12 mouse cellular contexts compared by ENCODE assay signal in the genomic region with DNA sequence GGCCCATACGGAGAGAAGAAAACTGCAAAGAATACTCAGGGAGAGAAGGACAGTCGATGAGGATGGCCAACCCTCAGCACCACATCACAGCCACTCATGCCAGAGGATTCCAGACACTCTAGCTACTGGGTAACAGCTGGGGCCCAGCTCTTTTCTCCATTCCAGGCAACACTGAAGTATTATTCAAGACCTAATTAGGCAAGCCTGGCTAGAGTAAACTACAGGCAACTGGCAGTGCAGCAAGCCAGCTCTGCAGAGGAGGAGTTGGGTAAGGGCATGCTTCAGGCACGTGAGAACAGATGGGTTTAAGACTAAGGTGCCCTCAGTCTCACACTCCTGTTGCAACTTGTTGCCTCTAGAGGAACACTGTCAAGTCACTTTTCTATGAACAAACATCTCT.
DNase-seq lines count a peak whose midpoint lies in the region; ATAC-seq and TF ChIP-seq lines count a peak whose summit lies in the region.
"Had no signal": no experiment of that assay in that cellular context is flagged by ENCODE, and none has a peak within 500 bp of the region (broad histone marks: within the 10 kb centered on the region; RNA-seq: fewer than 3 reads in every experiment).

No protein-coding gene starts in this region.

- H3K4me1 ChIP-seq in forebrain, embryonic 14.5 days (ENCODE audit: control insufficient read depth, insufficient read depth, low read length), result peaks cover 39% of the 10 kb centered on the region
- H3K4me1 ChIP-seq in forebrain, embryonic 15.5 days, result peaks cover 60% of the 10 kb centered on the region
- H3K4me1 ChIP-seq: embryonic facial prominence, embryonic 12.5 days had no signal

- no peak overlapping the region for H3K27ac ChIP-seq in forebrain, embryonic 14.5 days (ENCODE audit: low read depth, low read length)
- no peak overlapping the region for H3K27ac ChIP-seq in forebrain, embryonic 15.5 days (replicated peaks)
- H3K27ac ChIP-seq: embryonic facial prominence, embryonic 12.5 days; macrophage had no signal

- no peaks in the 10 kb centered on the region for H3K27me3 ChIP-seq in forebrain, embryonic 14.5 days (replicated peaks; ENCODE audit: control insufficient read depth, insufficient read depth, low read length)
- no peaks in the 10 kb centered on the region for H3K27me3 ChIP-seq in forebrain, embryonic 15.5 days
- H3K27me3 ChIP-seq: embryonic facial prominence, embryonic 12.5 days had no signal

- H3K4me2 ChIP-seq in forebrain, embryonic 14.5 days (ENCODE audit: low read length), result no peak overlapping the region
- H3K4me2 ChIP-seq in forebrain, embryonic 15.5 days (replicated peaks), result no peak overlapping the region
- H3K4me2 ChIP-seq: embryonic facial prominence, embryonic 12.5 days had no signal

- H3K9me3 ChIP-seq in forebrain, embryonic 14.5 days (replicated peaks; ENCODE audit: control insufficient read depth, low read length), result no peaks in the 10 kb centered on the region
- no peaks in the 10 kb centered on the region for H3K9me3 ChIP-seq in forebrain, embryonic 15.5 days
- H3K9me3 ChIP-seq: embryonic facial prominence, embryonic 12.5 days had no signal

- TF ChIP-seq POLR2A in brain, embryonic 14.5 days (IDR thresholded peaks at IDR 0.05; ENCODE audit: borderline replicate concordance, extremely low read depth, insufficient read depth, insufficient read length, poor library complexity, severe bottlenecking), result no peak

- peak; percentile 60 for DNase-seq in forebrain, embryonic 14.5 days (ENCODE audit: low spot score)
- peak; percentile 56 for DNase-seq in layer of hippocampus, adult 9-11 months
- DNase-seq in layer of hippocampus, postnatal 25 days (ENCODE audit: extremely low spot score in 1 of 2, low spot score in 1 of 2), result no peak
- DNase-seq in brain, embryonic 14.5 days (ENCODE audit: low read depth), result peak; percentile 74
- peak; percentile 79 for DNase-seq in lung, postnatal 10 days
- DNase-seq in layer of hippocampus, adult 18-20 months (ENCODE audit: low spot score in 2 of 2), result no peak
- DNase-seq: right cerebral cortex, postnatal 4 days; thymus, adult 2 months had no signal

- peak; percentile 32; the same call in 1 of the 2 replicates for ATAC-seq in forebrain, embryonic 14.5 days
- ATAC-seq in forebrain, embryonic 15.5 days (replicated peaks), result no peak
- no peak for ATAC-seq in monocyte, adult 5-6 weeks (replicated peaks; ENCODE audit: insufficient number of reproducible peaks, low FRiP score, low TSS enrichment, poor library complexity, severe bottlenecking)

- H3K36me3 ChIP-seq in forebrain, embryonic 14.5 days (ENCODE audit: control insufficient read depth, insufficient read depth, low read length), result no peaks in the 10 kb centered on the region
- H3K36me3 ChIP-seq in forebrain, embryonic 15.5 days, result no peaks in the 10 kb centered on the region
- H3K36me3 ChIP-seq: embryonic facial prominence, embryonic 12.5 days had no signal

- 49% methylated on average over 3 of the region's 3 CpGs for WGBS in forebrain, embryonic 14.5 days
- WGBS in forebrain, embryonic 15.5 days, result 42% methylated on average over 3 of the region's 3 CpGs

- TF ChIP-seq CTCF in brain, embryonic 14.5 days (IDR thresholded peaks at IDR 0.05; ENCODE audit: borderline replicate concordance, extremely low read depth, insufficient read depth, insufficient read length), result no peak

- no peak overlapping the region for H3K9ac ChIP-seq in forebrain, embryonic 14.5 days (ENCODE audit: low read length)
- H3K9ac ChIP-seq in forebrain, embryonic 15.5 days (replicated peaks), result no peak overlapping the region
- H3K9ac ChIP-seq: embryonic facial prominence, embryonic 12.5 days had no signal

- H3K4me3 ChIP-seq in forebrain, embryonic 14.5 days (ENCODE audit: low read depth, low read length), result no peak overlapping the region
- H3K4me3 ChIP-seq in forebrain, embryonic 15.5 days, result no peak overlapping the region
- H3K4me3 ChIP-seq: embryonic facial prominence, embryonic 12.5 days had no signal

Comparison
In these comparisons a context has a peak if more than half of its experiments do, and no peak if none do; other contexts are left out.
1. DNase-seq: peak in forebrain, embryonic 14.5 days (single experiment), layer of hippocampus, adult 9-11 months (single experiment), brain, embryonic 14.5 days (single experiment) and lung, postnatal 10 days (single experiment); none in layer of hippocampus, postnatal 25 days (0 of 2) and layer of hippocampus, adult 18-20 months (0 of 2).